17 mouse cellular contexts compared by ENCODE assay signal in genomic region chr5:26985114-26985513, GRCm38 (mm10).
"Had no signal": no experiment of that assay in that cellular context is flagged by ENCODE, and none has a peak within 500 bp of the region (broad histone marks: within the 10 kb centered on the region; RNA-seq: fewer than 3 reads in every experiment).

No protein-coding gene starts in this region.

- H3K9ac ChIP-seq: liver, embryonic 13.5 days; midbrain, embryonic 13.5 days; neural tube, embryonic 12.5 days; neural tube, embryonic 15.5 days had no signal

- ATAC-seq: midbrain, embryonic 13.5 days had no signal

- H3K9me3 ChIP-seq: liver, embryonic 13.5 days; midbrain, embryonic 13.5 days; neural tube, embryonic 12.5 days; neural tube, embryonic 15.5 days had no signal

- H3K36me3 ChIP-seq: liver, embryonic 13.5 days; midbrain, embryonic 13.5 days; neural tube, embryonic 12.5 days; neural tube, embryonic 15.5 days had no signal

- DNase-seq: kidney, postnatal 14 days; kidney, postnatal 4 days; liver, embryonic 13.5 days; lung, adult 2 months; lung, postnatal 14 days; lung, postnatal 4 days; right cerebral cortex, adult 18-20 months; right cerebral cortex, postnatal 14 days; right cerebral cortex, postnatal 4 days; thymus, adult 2 months; thymus, postnatal 14 days; thymus, postnatal 4 days had no signal

- H3K27me3 ChIP-seq: liver, embryonic 13.5 days; midbrain, embryonic 13.5 days; neural tube, embryonic 12.5 days; neural tube, embryonic 15.5 days had no signal

- H3K27ac ChIP-seq: left cerebral cortex, adult 2 months; liver, embryonic 13.5 days; midbrain, embryonic 13.5 days; neural tube, embryonic 12.5 days; neural tube, embryonic 15.5 days; stomach, postnatal 0 days had no signal

- H3K4me2 ChIP-seq: liver, embryonic 13.5 days; midbrain, embryonic 13.5 days; neural tube, embryonic 12.5 days; neural tube, embryonic 15.5 days had no signal

- H3K4me1 ChIP-seq: liver, embryonic 13.5 days; neural tube, embryonic 12.5 days; neural tube, embryonic 15.5 days had no signal

- H3K4me3 ChIP-seq: left cerebral cortex, adult 2 months; liver, embryonic 13.5 days; midbrain, embryonic 13.5 days; neural tube, embryonic 12.5 days; neural tube, embryonic 15.5 days had no signal
